Mouse (Mus musculus): Measurements from ENCODE around the gene Ppp4r4. TPM values are rescaled to one million over a fixed set of nuclear protein-coding genes. Genes with fewer than 3 reads are reported as not detected.
"Not testable (repeated sequence)": the region's sequence is repeated elsewhere in the genome, so short reads cannot be mapped to it uniquely, and the experiment has no call there.

Ppp4r4 gene
- polyA plus RNA-seq (2012): not detected in 2 replicates

DNA sequence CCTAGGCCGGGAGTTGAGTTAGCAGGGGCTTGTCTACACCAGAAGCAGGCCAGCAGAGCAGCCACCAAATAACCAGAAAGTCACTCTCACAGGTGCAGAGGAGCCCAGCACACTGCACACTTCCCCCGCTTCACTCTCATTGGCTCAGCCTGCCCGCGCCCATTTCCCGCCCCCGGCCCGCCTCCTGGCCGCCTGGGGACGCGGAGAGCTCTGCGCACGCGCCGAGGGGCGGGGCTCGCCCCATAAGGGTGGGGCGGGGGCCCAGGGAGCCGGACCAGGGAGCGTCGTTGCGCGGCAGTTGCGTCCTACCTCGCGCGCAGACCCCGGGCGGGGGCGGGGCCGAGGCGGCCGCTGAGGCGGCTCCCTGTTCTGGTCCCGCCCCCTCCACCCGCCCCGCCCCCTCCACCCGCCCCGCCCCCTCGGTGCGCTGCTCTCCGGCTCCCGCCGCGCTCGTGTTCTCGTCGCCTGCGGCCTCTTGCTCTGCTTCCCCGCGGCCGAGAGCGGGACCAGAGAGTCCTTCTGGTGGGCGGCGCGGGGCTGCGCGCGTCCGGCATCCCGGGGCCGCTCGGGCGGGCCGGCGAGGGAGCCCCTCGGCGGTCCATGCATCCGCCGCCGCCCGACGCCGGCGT is at the start of gene Ppp4r4:
Gene Ppp4r4, plus strand, starts transcription at position 264 of the 629 bp plus-strand sequence.
- H3K27me3 ChIP-seq (ENCODE audit: control insufficient read depth): peaks cover 25% of the 10 kb centered on the region
- peaks cover 5% of the 10 kb centered on the region; the same call in 1 of the 2 replicates for H3K9me3 ChIP-seq (ENCODE audit: control insufficient read depth, low read length)
- H3K4me3 ChIP-seq (replicated peaks): peak within 1 kb of the TSS; percentile 53
- no peak for TF ChIP-seq GATA1 (IDR thresholded peaks at IDR 0.05; ENCODE audit: low read length)
- peaks cover 11% of the 10 kb centered on the region for H3K4me1 ChIP-seq (ENCODE audit: control insufficient read depth)
- no peaks in the 10 kb centered on the region for H3K36me3 ChIP-seq (ENCODE audit: control insufficient read depth)

GRCm38 (mm10) chr12:103482781-103483180 is 49.3 kb upstream of the Ppp4r4 start:
- Histone ChIP-seq H3K4me1 (ENCODE audit: control insufficient read depth) (no peaks in the 10 kb centered on the region), H3K9me3 (ENCODE audit: control insufficient read depth, low read length) (no peaks in the 10 kb centered on the region), H3K36me3 (ENCODE audit: control insufficient read depth) (no peaks in the 10 kb centered on the region), H3K27me3 (ENCODE audit: control insufficient read depth) (no peaks in the 10 kb centered on the region), H3K4me3 (replicated peaks) (no peak overlapping the region)
- TF ChIP-seq GATA1 (IDR thresholded peaks at IDR 0.05; ENCODE audit: low read length) (no peak), TAL1 (IDR thresholded peaks at IDR 0.05; ENCODE audit: low read length) (no peak)

GRCm38 (mm10) chr12:103484200-103484972 is 47.7 kb upstream of the Ppp4r4 start:
- not testable (repeated sequence) for H3K4me3 ChIP-seq (replicated peaks); H3K36me3 ChIP-seq (ENCODE audit: control insufficient read depth); H3K4me1 ChIP-seq (ENCODE audit: control insufficient read depth); H3K27me3 ChIP-seq (ENCODE audit: control insufficient read depth); H3K9me3 ChIP-seq (ENCODE audit: control insufficient read depth, low read length)

GRCm38 (mm10) chr12:103486726-103487125 is 45.4 kb upstream of the Ppp4r4 start:
- H3K4me1 ChIP-seq (ENCODE audit: control insufficient read depth): no peaks in the 10 kb centered on the region
- TF ChIP-seq GATA1 (IDR thresholded peaks at IDR 0.05; ENCODE audit: low read length) (no peak), TAL1 (IDR thresholded peaks at IDR 0.05; ENCODE audit: low read length) (no peak)
- H3K36me3 ChIP-seq (ENCODE audit: control insufficient read depth): no peaks in the 10 kb centered on the region
- H3K27me3 ChIP-seq (ENCODE audit: control insufficient read depth): no peaks in the 10 kb centered on the region
- no peaks in the 10 kb centered on the region for H3K9me3 ChIP-seq (ENCODE audit: control insufficient read depth, low read length)
- no peak overlapping the region for H3K4me3 ChIP-seq (replicated peaks)

DNA sequence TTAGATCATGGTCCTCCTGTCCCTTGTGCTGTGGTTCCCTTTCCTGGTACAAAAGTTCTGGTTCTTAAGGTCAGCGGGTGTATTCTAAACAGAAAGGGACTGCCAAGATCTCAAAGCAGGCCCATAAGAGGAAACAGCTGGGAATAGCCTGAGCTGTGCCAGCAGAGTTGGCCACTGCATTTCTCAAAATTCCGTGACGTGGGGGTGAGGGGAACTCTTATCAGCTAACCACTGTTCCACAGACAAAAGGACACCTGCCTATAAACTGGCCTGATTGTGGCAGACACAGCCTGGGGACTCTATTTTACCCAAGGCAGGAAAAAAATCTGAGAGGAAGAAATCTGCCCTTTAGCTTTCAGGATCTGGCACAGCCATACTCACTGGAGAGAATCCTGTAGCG is 44.8 kb upstream of the Ppp4r4 start:
- Histone ChIP-seq H3K27me3 (ENCODE audit: control insufficient read depth) (no peaks in the 10 kb centered on the region), H3K9me3 (ENCODE audit: control insufficient read depth, low read length) (no peaks in the 10 kb centered on the region), H3K36me3 (ENCODE audit: control insufficient read depth) (no peaks in the 10 kb centered on the region), H3K4me3 (replicated peaks) (no peak overlapping the region), H3K4me1 (ENCODE audit: control insufficient read depth) (no peaks in the 10 kb centered on the region)
- no peak for TF ChIP-seq TAL1 (IDR thresholded peaks at IDR 0.05; ENCODE audit: low read length)
- no peak for TF ChIP-seq GATA1 (IDR thresholded peaks at IDR 0.05; ENCODE audit: low read length)

- Histone ChIP-seq H3K27me3 (ENCODE audit: control insufficient read depth) (no peaks in the 10 kb centered on the region), H3K4me3 (replicated peaks) (no peak overlapping the region), H3K4me1 (ENCODE audit: control insufficient read depth) (no peaks in the 10 kb centered on the region), H3K9me3 (ENCODE audit: control insufficient read depth, low read length) (no peaks in the 10 kb centered on the region), H3K36me3 (ENCODE audit: control insufficient read depth) (no peaks in the 10 kb centered on the region)
- no peak for TF ChIP-seq TAL1 (IDR thresholded peaks at IDR 0.05; ENCODE audit: low read length)
These were observed 44.3 kb upstream of the Ppp4r4 start for GRCm38 (mm10) chr12:103487750-103488149.

GRCm38 (mm10) chr12:103491091-103491730 is 40.9 kb upstream of the Ppp4r4 start:
- no peaks in the 10 kb centered on the region for H3K27me3 ChIP-seq (ENCODE audit: control insufficient read depth)
- no peaks in the 10 kb centered on the region for H3K36me3 ChIP-seq (ENCODE audit: control insufficient read depth)
- no peak for TF ChIP-seq TAL1 (IDR thresholded peaks at IDR 0.05; ENCODE audit: low read length)
- TF ChIP-seq GATA1 (IDR thresholded peaks at IDR 0.05; ENCODE audit: low read length): no peak
- H3K9me3 ChIP-seq (ENCODE audit: control insufficient read depth, low read length): no peaks in the 10 kb centered on the region
- no peak overlapping the region for H3K4me3 ChIP-seq (replicated peaks)
- no peaks in the 10 kb centered on the region for H3K4me1 ChIP-seq (ENCODE audit: control insufficient read depth)

DNA sequence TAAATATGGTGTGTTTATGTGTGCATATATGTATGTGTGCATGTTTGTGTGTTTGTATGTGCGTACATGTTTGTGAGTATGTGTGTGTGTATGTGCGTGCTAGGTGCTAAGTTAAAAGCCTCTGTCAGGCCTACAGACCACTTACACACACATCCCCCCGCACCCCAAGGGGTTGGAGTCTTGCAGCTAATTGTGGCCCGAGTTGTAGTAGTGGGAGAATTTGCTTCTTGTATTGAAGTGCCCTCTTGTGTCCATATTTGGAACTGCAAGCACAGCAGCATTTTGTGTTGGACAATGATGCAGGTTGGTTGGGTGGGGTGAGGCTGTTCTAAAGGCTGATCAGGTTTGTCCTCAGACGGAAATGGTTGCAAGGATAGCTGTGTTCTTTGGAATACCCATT is 39.3 kb upstream of the Ppp4r4 start:
- H3K4me1 ChIP-seq (ENCODE audit: control insufficient read depth): no peaks in the 10 kb centered on the region
- H3K4me3 ChIP-seq (replicated peaks): no peak overlapping the region
- H3K9me3 ChIP-seq (ENCODE audit: control insufficient read depth, low read length): no peaks in the 10 kb centered on the region
- H3K36me3 ChIP-seq (ENCODE audit: control insufficient read depth): no peaks in the 10 kb centered on the region
- no peak for TF ChIP-seq TAL1 (IDR thresholded peaks at IDR 0.05; ENCODE audit: low read length)
- no peak for TF ChIP-seq GATA1 (IDR thresholded peaks at IDR 0.05; ENCODE audit: low read length)
- H3K27me3 ChIP-seq (ENCODE audit: control insufficient read depth): no peaks in the 10 kb centered on the region

DNA sequence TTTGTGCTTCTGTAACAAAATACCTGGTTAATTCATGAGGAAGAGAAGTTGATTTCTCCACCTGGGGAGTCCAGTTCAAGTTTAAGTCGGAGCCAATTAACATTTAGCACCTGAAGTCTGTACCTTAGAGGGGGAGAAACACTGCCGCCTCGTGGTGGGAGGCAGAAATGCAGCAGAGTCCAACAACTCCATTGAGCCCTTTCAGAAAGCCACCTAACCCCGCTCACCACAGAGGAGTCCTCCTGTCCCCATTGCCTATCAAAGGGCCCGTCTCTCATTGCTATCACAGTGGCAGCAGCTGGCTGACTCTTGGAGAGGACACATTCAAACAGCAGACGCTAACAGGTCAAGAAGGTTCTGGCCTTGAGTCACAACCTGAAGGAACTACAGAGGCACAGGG is 37.6 kb upstream of the Ppp4r4 start:
- Histone ChIP-seq H3K4me1 (ENCODE audit: control insufficient read depth) (no peaks in the 10 kb centered on the region), H3K4me3 (replicated peaks) (no peak overlapping the region), H3K27me3 (ENCODE audit: control insufficient read depth) (no peaks in the 10 kb centered on the region), H3K9me3 (ENCODE audit: control insufficient read depth, low read length) (no peaks in the 10 kb centered on the region; the same call in 1 of the 2 replicates), H3K36me3 (ENCODE audit: control insufficient read depth) (no peaks in the 10 kb centered on the region)
- TF ChIP-seq GATA1 (IDR thresholded peaks at IDR 0.05; ENCODE audit: low read length): no peak

Measured in erythroblast, embryonic 14.5 days (primary cell).